In genomic region chr16:58299495-58299894, GRCm38 (mm10) we compare ENCODE assay signal across 8 mouse cellular contexts.
DNase-seq lines count a peak whose midpoint lies in the region; ATAC-seq lines count a peak whose summit lies in the region.

No protein-coding gene starts in this region.

- 21% methylated on average over 4 of the region's 4 CpGs for WGBS in intestine, embryonic 16.5 days

- no peak overlapping the region for H3K9ac ChIP-seq in intestine, embryonic 16.5 days (ENCODE audit: low read depth, low read length)

- DNase-seq in 3134 (ENCODE audit: extremely low read depth, insufficient read length, low spot score): peak; percentile 22
- DNase-seq in adipocyte (ENCODE audit: low spot score): peak; percentile 88
- peak; percentile 85 for DNase-seq in embryo, embryonic 10.5 days (ENCODE audit: low spot score)
- peak; percentile 22 for DNase-seq in gastrocnemius, postnatal 10 days
- peak; percentile 40 to 59 for DNase-seq in left cerebral cortex, postnatal 10 days (ENCODE audit: extremely low spot score in 1 of 2, low spot score in 2 of 2)
- peak; percentile 29 for DNase-seq in right cerebral cortex, postnatal 4 days

- H3K4me1 ChIP-seq in intestine, embryonic 16.5 days (ENCODE audit: control insufficient read depth, insufficient read depth, low read length): no peaks in the 10 kb centered on the region

- H3K4me3 ChIP-seq in intestine, embryonic 16.5 days (ENCODE audit: low read length): no peak overlapping the region

- intact Hi-C loops in left cerebral cortex, postnatal 10 days (cut with DNase I): loop anchor here (2.0 to 10.0 kb wide), 3 partner anchors 105 to 328 kb away; partner anchors contain the start of gene Dcbld2

- H3K4me2 ChIP-seq in intestine, embryonic 16.5 days (ENCODE audit: low read depth, low read length): no peak overlapping the region

- H3K27me3 ChIP-seq in intestine, embryonic 16.5 days (replicated peaks; ENCODE audit: control insufficient read depth, insufficient read depth, low read length): no peaks in the 10 kb centered on the region

- H3K27ac ChIP-seq in intestine, embryonic 16.5 days (ENCODE audit: low read length): no peak overlapping the region

- ATAC-seq in intestine, embryonic 16.5 days: peak; percentile 58
- ATAC-seq in megakaryocyte-erythroid progenitor cell, adult 5-6 weeks (replicated peaks; ENCODE audit: low FRiP score, low TSS enrichment, poor library complexity, severe bottlenecking): peak; percentile 96

- no peaks in the 10 kb centered on the region for H3K36me3 ChIP-seq in intestine, embryonic 16.5 days (ENCODE audit: control insufficient read depth, insufficient read depth, low read length)

- no peaks in the 10 kb centered on the region for H3K9me3 ChIP-seq in intestine, embryonic 16.5 days (ENCODE audit: control insufficient read depth, low read length)

Comparison
In these comparisons a context has a peak if more than half of its experiments do, and no peak if none do; other contexts are left out.
1. DNase-seq: peak in every context shown above with its lines; median percentile 88 in adipocyte; 85 in embryo, embryonic 10.5 days; 50 in left cerebral cortex, postnatal 10 days; 29 in right cerebral cortex, postnatal 4 days; 22 in 3134; 22 in gastrocnemius, postnatal 10 days.